Mouse (Mus musculus) lung, adult 2 months (tissue): ENCODE data around the gene Cct7. TPM values are rescaled to one million over a fixed set of nuclear protein-coding genes. Genes with fewer than 3 reads are reported as not detected.
A peak's percentile ranks its signal among the peaks of the same experiment; 100 is the strongest.

Experiments
- DNase-seq: peaks from one replicate; pipeline ENCODE4 v3.0.0; 2022
- H3K4me1 ChIP-seq: fragments of 200-500 bp; 2 replicates; pipeline ENCODE4 v1.6.1; 2011; ENCODE audit warnings: low read length; ENCODE audit not compliant: control insufficient read depth, insufficient read depth
- H3K4me3 ChIP-seq: fragments of 200-500 bp; replicated peaks from 2 replicates; pipeline ENCODE3; 2011; ENCODE audit warnings: low read depth, mild to moderate bottlenecking, control low read depth, low read length; ENCODE audit errors: extremely low read depth
- CTCF ChIP-seq: fragments of 200-500 bp; IDR thresholded peaks from 2 replicates; pipeline ENCODE4 v1.5.1; 2011; ENCODE audit warnings: mild to moderate bottlenecking, low read length, control low read depth; ENCODE audit not compliant: insufficient read depth
- POLR2A ChIP-seq: fragments of 200-500 bp; IDR thresholded peaks from 2 replicates; pipeline ENCODE4 v1.6.1; 2011; ENCODE audit warnings: low read depth, mild to moderate bottlenecking, control low read depth, low read length, borderline replicate concordance; ENCODE audit errors: extremely low read depth
- WGBS: fragments of 180-500 bp; shearing (Covaris S2); methylation state at CpG from one replicate; pipeline ENCODE4 v1.1.7; 2018; 5-methylcytosine and 5-hydroxymethylcytosine counted together
- polyA plus RNA-seq: library from polyadenylated mRNA; depleted of rRNA; stranded (reverse); fragments of >200 nt; gene quantifications from 2 replicates; pipeline ENCODE4 v1.2.3, GENCODE M21; 2012; rRNA removed

Cct7 gene
- 71.5 and 103 TPM in 2 replicates for polyA plus RNA-seq

- TF ChIP-seq POLR2A: no peak; the same call in 1 of the 2 replicates
- peak; percentile 20; the same call in 1 of the 2 replicates for TF ChIP-seq CTCF
- peaks cover 10% of the 10 kb centered on the region for H3K4me1 ChIP-seq
- DNase-seq: peak; percentile 97
- peak within 1 kb of the TSS; percentile 97 for H3K4me3 ChIP-seq
- 2% methylated on average over 96 of the region's 96 CpGs for WGBS
Observed at GRCm38 (mm10) chr6:85450697-85451663, at the start of gene Cct7. Gene Cct7 (plus strand): TSS chr6:85451514.

- no peak for DNase-seq
- WGBS: 24% methylated on average over 2 of the region's 2 CpGs
- no peak for TF ChIP-seq CTCF
- no peak for TF ChIP-seq POLR2A
- Histone ChIP-seq H3K4me1 (no peaks in the 10 kb centered on the region), H3K4me3 (no peak overlapping the region)
Observed at GRCm38 (mm10) chr6:85402613-85403012, 48.7 kb upstream of the Cct7 start.

GRCm38 (mm10) chr6:85403039-85403438 lies 48.3 kb upstream of the Cct7 start:
- DNase-seq: no peak
- no peaks in the 10 kb centered on the region for H3K4me1 ChIP-seq
- TF ChIP-seq CTCF (no peak), POLR2A (no peak)
- no peak overlapping the region for H3K4me3 ChIP-seq
- WGBS: 54% methylated on average over 10 of the region's 10 CpGs

- Histone ChIP-seq H3K4me3 (no peak overlapping the region), H3K4me1 (no peaks in the 10 kb centered on the region; the same call in 1 of the 2 replicates)
- no peak for DNase-seq
- WGBS: 11% methylated on average over 31 of the region's 31 CpGs
- no peak for TF ChIP-seq CTCF
- no peak for TF ChIP-seq POLR2A
Observed at GRCm38 (mm10) chr6:85409003-85409402, 42.3 kb upstream of the Cct7 start.

GRCm38 (mm10) chr6:85410771-85411273 lies 40.5 kb upstream of the Cct7 start:
- no peak overlapping the region for H3K4me3 ChIP-seq
- peak; percentile 58 for TF ChIP-seq CTCF
- TF ChIP-seq POLR2A: no peak
- 10% methylated on average over 13 of the region's 13 CpGs for WGBS
- DNase-seq: peak; percentile 49
- no peaks in the 10 kb centered on the region; the same call in 1 of the 2 replicates for H3K4me1 ChIP-seq

- H3K4me3 ChIP-seq: no peak overlapping the region
- no peak for DNase-seq
- TF ChIP-seq CTCF (no peak), POLR2A (no peak)
- 40% methylated on average over 3 of the region's 3 CpGs for WGBS
- H3K4me1 ChIP-seq: no peaks in the 10 kb centered on the region; the same call in none of the 2 replicates
Observed at GRCm38 (mm10) chr6:85415829-85416228, 35.5 kb upstream of the Cct7 start.

- 52% methylated on average over 2 of the region's 2 CpGs for WGBS
- DNase-seq: no peak
- Histone ChIP-seq H3K4me3 (no peak overlapping the region), H3K4me1 (peaks cover 2% of the 10 kb centered on the region; the same call in 1 of the 2 replicates)
- TF ChIP-seq POLR2A: no peak
- TF ChIP-seq CTCF: no peak
Observed at GRCm38 (mm10) chr6:85419150-85419549, 32.2 kb upstream of the Cct7 start.

- WGBS: 22% methylated on average over 28 of the region's 28 CpGs
Observed at GRCm38 (mm10) chr6:85423836-85424379, 27.4 kb upstream of the Cct7 start, which contains the start of gene Noto. Gene Noto (plus strand): TSS chr6:85423886.

GRCm38 (mm10) chr6:85431274-85431841 lies 20.0 kb upstream of the Cct7 start:
- Histone ChIP-seq H3K4me1 (peaks cover 6% of the 10 kb centered on the region; the same call in 1 of the 2 replicates), H3K4me3 (peak overlapping the region; percentile 84)
- no peak for DNase-seq
- TF ChIP-seq CTCF (no peak), POLR2A (no peak)
- 52% methylated on average over 8 of the region's 8 CpGs for WGBS

More at GRCm38 (mm10) chr6:85423836-85424379, 27.4 kb upstream of the Cct7 start, which contains the start of gene Noto:
- no peak within 1 kb of the TSS for H3K4me3 ChIP-seq
- H3K4me1 ChIP-seq: peaks cover 3% of the 10 kb centered on the region; the same call in 1 of the 2 replicates
- DNase-seq: no peak
- TF ChIP-seq POLR2A (no peak), CTCF (no peak)

GRCm38 (mm10) chr6:85431842-85432431 lies 19.4 kb upstream of the Cct7 start, which contains the start of gene Smyd5:
Gene Smyd5 (plus strand): TSS chr6:85431989.
- peaks cover 6% of the 10 kb centered on the region; the same call in 1 of the 2 replicates for H3K4me1 ChIP-seq
- no peak for TF ChIP-seq POLR2A
- no peak for TF ChIP-seq CTCF
- DNase-seq: peak; percentile 89
- under 1% methylated on average over 39 of the region's 39 CpGs for WGBS
- peak within 1 kb of the TSS; percentile 84 for H3K4me3 ChIP-seq
